Mouse (Mus musculus) heart, embryonic 11.5 days (tissue): ENCODE results near the gene Kcnab2. TPM values are rescaled to one million over a fixed set of nuclear protein-coding genes. Genes with fewer than 3 reads are reported as not detected.

Source experiments
- ATAC-seq: fragments of 200-750 bp; cut with Nextera tagmentation; replicated peaks from 2 replicates; pipeline ENCODE4 v1.8.0; 2017; ENCODE audit warnings: moderate library complexity; ENCODE audit not compliant: insufficient number of reproducible peaks, low FRiP score, low TSS enrichment
- H3K27ac ChIP-seq: fragments of 300-500 bp; sonication (generic); 2 replicates; pipeline ENCODE4 v1.5.1; 2014; ENCODE audit warnings: mild to moderate bottlenecking, low read depth, low read length
- H3K27me3 ChIP-seq: fragments of 300-500 bp; sonication (generic); 2 replicates; pipeline ENCODE4 v1.6.1; 2014; ENCODE audit warnings: mild to moderate bottlenecking, low read length, mixed read lengths; ENCODE audit not compliant: control insufficient read depth, insufficient read depth
- H3K36me3 ChIP-seq: fragments of 300-500 bp; sonication (generic); 2 replicates; pipeline ENCODE4 v1.6.1; 2014; ENCODE audit warnings: mild to moderate bottlenecking, low read length, moderate library complexity, mixed read lengths; ENCODE audit not compliant: control insufficient read depth, insufficient read depth
- H3K4me1 ChIP-seq: fragments of 300-500 bp; sonication (generic); 2 replicates; pipeline ENCODE4 v1.6.1; 2014; ENCODE audit warnings: low read length; ENCODE audit not compliant: control insufficient read depth, insufficient read depth
- H3K4me2 ChIP-seq: fragments of 300-500 bp; sonication (generic); 2 replicates; pipeline ENCODE4 v1.6.1; 2014; ENCODE audit warnings: mild to moderate bottlenecking, moderate library complexity
- H3K4me3 ChIP-seq: fragments of 300-500 bp; sonication (generic); 2 replicates; pipeline ENCODE4 v1.5.1; 2014; ENCODE audit warnings: low read depth, low read length
- H3K9ac ChIP-seq: fragments of 300-500 bp; sonication (generic); 2 replicates; pipeline ENCODE4 v1.6.1; 2014; ENCODE audit warnings: mild to moderate bottlenecking, low read depth, low read length, moderate library complexity
- H3K9me3 ChIP-seq: fragments of 300-500 bp; sonication (generic); replicated peaks from 2 replicates; pipeline ENCODE4 v1.6.1; 2016; ENCODE audit warnings: low read length; ENCODE audit not compliant: control insufficient read depth
- WGBS: fragments of 180-500 bp; shearing (Covaris S2); extraction: QIAGEN DNeasy Blood & Tissue Kit; methylation state at CpG from one replicate; pipeline ENCODE4 v1.1.7; 2014; ENCODE audit not compliant: insufficient replicate concordance; 5-methylcytosine and 5-hydroxymethylcytosine counted together
- polyA plus RNA-seq: library from polyadenylated mRNA; unstranded; fragments of >200 nt; fragmentation: Nextera tagmentation; extraction: Ambion mirVana; gene quantifications from 2 replicates; pipeline ENCODE4 v1.2.1, GENCODE M21; 2014

The Kcnab2 gene
- polyA plus RNA-seq, 1 experiment from 2014 or later, result 3.5 TPM

DNA sequence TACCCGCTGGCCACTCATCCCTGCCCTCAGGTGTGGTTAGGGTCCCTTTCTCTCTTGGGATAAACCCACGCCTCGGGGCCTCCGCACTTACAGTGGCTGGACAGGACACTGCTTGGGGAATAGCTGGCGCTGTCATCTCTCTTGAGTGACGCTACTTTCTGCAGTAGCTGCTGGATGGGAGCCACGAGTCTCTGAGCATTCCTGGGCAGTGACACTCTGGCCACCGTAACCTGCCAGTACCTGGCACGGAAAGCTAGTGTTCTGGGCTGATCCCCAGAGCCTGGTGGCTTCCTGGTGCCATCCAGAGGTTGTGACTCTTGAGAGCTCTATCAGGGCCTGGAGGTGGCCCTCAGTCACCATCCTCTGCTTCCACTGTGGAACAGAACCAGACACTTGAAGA, 14.5 kb downstream of the Kcnab2 start:
- 68% methylated on average over 9 of the region's 9 CpGs for WGBS
- no peak overlapping the region for H3K4me3 ChIP-seq
- peaks cover 12% of the 10 kb centered on the region; the same call in 1 of the 2 replicates for H3K4me1 ChIP-seq
- H3K27ac ChIP-seq, result no peak overlapping the region
- no peak overlapping the region for H3K9ac ChIP-seq
- H3K27me3 ChIP-seq, result no peaks in the 10 kb centered on the region
- no peaks in the 10 kb centered on the region for H3K36me3 ChIP-seq
- no peak overlapping the region for H3K4me2 ChIP-seq
- H3K9me3 ChIP-seq, result no peaks in the 10 kb centered on the region
- ATAC-seq, result no peak

DNA sequence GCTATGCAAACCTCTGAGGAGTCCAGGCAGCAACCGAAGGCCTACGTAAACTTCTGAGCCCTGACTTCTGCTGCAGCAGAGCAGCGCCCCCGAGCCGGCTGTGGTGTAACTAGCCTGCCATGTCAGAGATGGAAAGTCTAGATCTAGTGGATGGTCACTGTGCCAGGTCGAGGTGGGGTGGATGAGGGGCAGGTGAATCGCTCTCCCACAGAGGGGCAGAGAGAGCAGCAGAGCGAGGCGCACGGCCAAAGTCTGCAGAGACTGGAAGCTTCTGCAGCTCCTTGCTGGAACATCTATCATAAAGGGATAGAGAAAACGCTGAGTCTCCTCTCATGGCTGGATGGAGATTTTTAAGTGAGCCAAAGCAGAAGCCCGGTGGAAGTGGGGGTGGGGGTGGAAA, 15.2 kb downstream of the Kcnab2 start:
- Histone ChIP-seq H3K27ac (no peak overlapping the region), H3K9me3 (no peaks in the 10 kb centered on the region), H3K4me3 (no peak overlapping the region), H3K4me2 (no peak overlapping the region), H3K27me3 (no peaks in the 10 kb centered on the region), H3K36me3 (no peaks in the 10 kb centered on the region), H3K9ac (no peak overlapping the region), H3K4me1 (peaks cover 12% of the 10 kb centered on the region; the same call in 1 of the 2 replicates)
- 79% methylated on average over 12 of the region's 12 CpGs for WGBS
- no peak for ATAC-seq

DNA sequence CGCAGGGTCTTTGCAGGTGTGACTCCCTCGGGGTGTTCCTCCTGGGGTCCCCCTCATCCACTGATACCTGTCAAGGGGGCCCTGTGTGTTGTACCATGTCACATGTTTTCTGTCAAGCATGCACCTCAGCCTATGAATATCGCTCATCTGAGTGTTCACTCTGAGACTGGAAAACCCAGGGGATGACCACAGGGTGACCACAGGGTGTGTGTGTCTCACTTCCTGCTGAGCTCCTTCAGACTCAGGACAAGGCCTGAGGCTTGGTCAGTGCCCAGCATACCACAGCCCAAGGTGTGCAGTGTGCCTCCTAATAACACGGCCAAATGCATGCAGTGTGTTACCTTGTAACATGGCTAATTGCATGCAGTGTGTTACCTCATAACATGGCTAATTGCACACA, 20.0 kb downstream of the Kcnab2 start:
- no peak for ATAC-seq
- no peaks in the 10 kb centered on the region for H3K4me1 ChIP-seq
- WGBS, result 78% methylated on average over 4 of the region's 4 CpGs
- H3K4me3 ChIP-seq, result no peak overlapping the region
- H3K27ac ChIP-seq, result no peak overlapping the region
- H3K9me3 ChIP-seq, result no peaks in the 10 kb centered on the region
- H3K4me2 ChIP-seq, result no peak overlapping the region
- no peaks in the 10 kb centered on the region for H3K27me3 ChIP-seq
- H3K36me3 ChIP-seq, result no peaks in the 10 kb centered on the region
- H3K9ac ChIP-seq, result no peak overlapping the region

DNA sequence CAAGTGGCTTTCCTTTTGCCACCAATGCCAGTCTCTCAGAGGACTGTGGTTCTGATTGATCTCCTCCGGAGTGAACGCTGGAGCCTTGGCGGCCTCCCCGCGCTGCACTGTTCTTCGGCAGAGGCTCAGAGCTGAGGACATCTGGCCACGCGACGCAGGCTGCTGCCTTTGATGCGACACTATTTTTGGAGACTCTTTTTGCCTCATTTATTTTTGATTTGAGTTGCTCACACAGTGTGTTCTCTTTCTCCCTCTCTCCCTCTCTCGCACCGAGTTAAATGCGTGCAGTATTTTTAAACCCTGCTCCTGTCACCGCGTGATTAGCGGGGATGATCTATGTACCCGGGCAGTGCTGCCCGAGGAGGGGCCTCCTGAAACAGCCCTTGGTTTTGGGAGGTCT, 21.1 kb downstream of the Kcnab2 start:
- no peak overlapping the region for H3K4me2 ChIP-seq
- no peaks in the 10 kb centered on the region for H3K9me3 ChIP-seq
- no peak overlapping the region for H3K9ac ChIP-seq
- no peak for ATAC-seq
- WGBS, result 62% methylated on average over 18 of the region's 18 CpGs
- H3K36me3 ChIP-seq, result no peaks in the 10 kb centered on the region
- H3K27me3 ChIP-seq, result no peaks in the 10 kb centered on the region
- no peaks in the 10 kb centered on the region for H3K4me1 ChIP-seq
- no peak overlapping the region for H3K4me3 ChIP-seq
- H3K27ac ChIP-seq, result no peak overlapping the region

DNA sequence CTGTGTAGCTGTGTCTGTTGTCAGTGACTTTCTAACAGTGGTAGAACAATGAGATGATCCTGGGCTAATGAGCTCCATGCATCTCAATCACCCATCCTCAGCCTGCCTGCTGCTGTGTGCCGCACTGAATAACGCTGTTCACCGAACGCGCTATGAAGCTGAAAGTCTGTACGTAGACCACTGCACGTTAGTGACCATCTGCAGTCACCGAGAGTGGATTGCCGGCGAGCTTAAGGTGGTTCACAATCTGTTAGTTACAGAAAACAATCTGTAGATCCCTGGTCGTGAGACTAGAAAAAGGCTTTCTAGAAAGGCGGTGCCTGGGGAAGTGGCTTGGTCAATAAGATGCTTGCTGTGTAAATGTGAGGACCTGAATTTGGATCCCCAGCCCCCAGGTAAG, 23.5 kb downstream of the Kcnab2 start:
- no peak overlapping the region for H3K4me2 ChIP-seq
- ATAC-seq, result no peak
- no peaks in the 10 kb centered on the region for H3K4me1 ChIP-seq
- no peak overlapping the region for H3K4me3 ChIP-seq
- H3K36me3 ChIP-seq, result no peaks in the 10 kb centered on the region
- H3K9ac ChIP-seq, result no peak overlapping the region
- no peaks in the 10 kb centered on the region for H3K27me3 ChIP-seq
- no peak overlapping the region for H3K27ac ChIP-seq
- WGBS, result 91% methylated on average over 12 of the region's 12 CpGs
- no peaks in the 10 kb centered on the region for H3K9me3 ChIP-seq

DNA sequence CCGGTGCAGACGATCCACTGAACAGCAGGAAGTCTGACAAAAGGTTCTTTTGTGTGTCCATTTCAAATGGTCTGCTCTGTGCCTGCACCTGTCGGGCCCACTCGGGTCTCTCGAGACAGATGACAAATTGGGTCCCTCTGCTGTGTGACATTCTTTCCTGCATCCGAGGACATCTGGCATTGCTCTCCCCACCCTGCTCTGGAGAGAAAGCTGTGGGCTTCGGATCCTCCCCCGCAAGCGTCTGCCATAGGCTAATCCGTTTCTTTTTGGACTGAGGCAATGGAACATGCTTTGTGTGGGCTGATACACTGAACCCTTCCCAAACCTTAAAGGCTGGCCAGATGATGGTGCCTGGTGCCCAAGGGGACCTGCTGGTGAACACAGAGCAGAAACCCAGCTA, 24.6 kb downstream of the Kcnab2 start:
- H3K9ac ChIP-seq, result no peak overlapping the region
- ATAC-seq, result no peak

DNA sequence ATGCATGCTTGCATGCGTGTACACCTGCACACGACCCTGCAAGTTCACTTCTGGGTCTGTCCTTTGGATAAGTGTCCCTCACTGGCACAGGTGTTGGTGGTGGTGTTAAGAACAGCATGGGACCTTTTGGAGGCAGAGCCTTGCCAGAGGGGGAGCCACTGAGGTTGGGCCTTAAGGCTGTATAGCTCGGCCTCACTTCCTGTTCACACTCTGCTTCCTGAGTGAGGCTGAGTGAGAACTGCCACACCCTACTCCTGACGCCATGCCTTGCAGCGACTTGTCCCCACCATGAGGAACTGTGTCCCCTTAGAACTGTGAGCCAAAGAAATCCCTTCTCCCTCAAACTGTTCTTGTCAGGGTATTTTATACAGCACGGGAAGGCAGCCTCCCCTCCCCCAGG, 26.3 kb downstream of the Kcnab2 start:
- Histone ChIP-seq H3K27me3 (no peaks in the 10 kb centered on the region), H3K4me3 (no peak overlapping the region), H3K9ac (no peak overlapping the region), H3K4me1 (no peaks in the 10 kb centered on the region), H3K4me2 (no peak overlapping the region), H3K36me3 (no peaks in the 10 kb centered on the region), H3K27ac (no peak overlapping the region), H3K9me3 (no peaks in the 10 kb centered on the region)
- 77% methylated on average over 6 of the region's 6 CpGs for WGBS
- ATAC-seq, result no peak

More for the DNA sequence above, 24.6 kb downstream of the Kcnab2 start:
- Histone ChIP-seq H3K4me3 (no peak overlapping the region), H3K27ac (no peak overlapping the region), H3K27me3 (no peaks in the 10 kb centered on the region), H3K4me2 (no peak overlapping the region), H3K9me3 (no peaks in the 10 kb centered on the region), H3K4me1 (no peaks in the 10 kb centered on the region), H3K36me3 (no peaks in the 10 kb centered on the region)
- WGBS, result 66% methylated on average over 10 of the region's 10 CpGs

DNA sequence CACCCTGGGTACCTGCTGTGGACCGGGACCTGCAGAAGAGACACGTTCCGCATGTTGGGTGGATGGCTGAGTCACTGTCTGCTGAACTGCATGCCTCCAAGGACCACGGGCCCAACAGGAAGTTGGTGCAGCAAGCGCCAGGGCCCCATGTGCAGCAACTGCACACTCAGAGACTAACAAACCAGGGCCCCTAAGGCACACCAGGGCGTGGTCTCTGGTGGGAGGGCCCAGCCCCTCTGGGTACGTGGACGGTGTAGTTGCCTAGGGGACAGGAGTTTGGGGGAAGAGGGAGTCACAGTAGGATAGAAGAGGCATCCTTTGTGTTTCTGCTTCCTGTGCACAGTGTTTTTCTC, 29.0 kb downstream of the Kcnab2 start:
- 63% methylated on average over 8 of the region's 8 CpGs for WGBS
- no peaks in the 10 kb centered on the region for H3K9me3 ChIP-seq
- H3K4me1 ChIP-seq, result no peaks in the 10 kb centered on the region
- ATAC-seq, result no peak
- H3K27ac ChIP-seq, result no peak overlapping the region
- H3K4me2 ChIP-seq, result no peak overlapping the region
- no peak overlapping the region for H3K9ac ChIP-seq
- no peaks in the 10 kb centered on the region for H3K36me3 ChIP-seq
- no peak overlapping the region for H3K4me3 ChIP-seq
- no peaks in the 10 kb centered on the region for H3K27me3 ChIP-seq

DNA sequence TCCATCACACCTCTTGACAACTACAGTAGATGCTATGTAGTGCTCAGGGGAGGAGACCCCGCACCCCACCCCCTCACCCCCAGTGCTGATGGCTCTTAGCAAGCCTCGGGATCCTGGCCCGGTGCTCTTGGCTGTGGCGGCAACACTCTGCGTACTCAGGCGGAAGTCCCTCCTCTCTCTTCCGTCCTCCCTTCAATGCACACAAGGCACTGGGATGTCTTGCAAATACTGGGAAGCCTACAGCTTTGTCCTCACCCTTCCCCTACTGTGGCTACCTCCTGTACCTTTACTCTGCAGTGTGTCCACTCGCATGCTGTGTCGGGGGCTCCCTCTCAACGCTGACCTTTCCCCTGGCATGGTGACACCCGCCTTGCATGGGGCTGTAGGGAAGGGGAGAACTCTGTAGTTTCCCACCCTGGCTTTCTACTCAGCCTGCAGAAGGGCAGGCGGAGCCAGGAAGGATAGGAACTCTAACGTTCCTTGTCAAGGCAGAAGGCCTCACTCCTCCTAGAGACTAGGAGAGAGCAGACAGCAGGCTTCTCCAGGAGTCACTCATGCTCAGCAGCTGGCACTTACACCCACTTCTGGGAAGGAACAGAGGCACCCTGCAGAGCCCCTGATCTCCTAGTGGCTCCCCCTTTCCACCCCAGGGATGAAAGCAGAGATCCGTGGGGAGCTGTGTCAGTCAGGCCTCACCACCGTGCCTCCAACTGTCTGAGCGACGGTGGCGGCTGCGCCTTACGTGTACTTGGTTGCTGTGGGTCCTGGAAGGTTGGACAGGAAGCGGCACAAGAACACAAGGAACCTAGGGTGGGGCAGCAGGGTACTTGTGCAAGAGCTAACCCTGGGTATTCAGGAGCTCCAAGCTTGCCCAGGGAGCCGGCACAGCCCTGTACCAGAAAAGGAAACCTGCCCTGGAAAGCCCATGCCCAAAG, 29.7 kb downstream of the Kcnab2 start:
- no peaks in the 10 kb centered on the region for H3K27me3 ChIP-seq
- H3K4me1 ChIP-seq, result no peaks in the 10 kb centered on the region
- no peak overlapping the region for H3K27ac ChIP-seq
- no peak overlapping the region for H3K4me2 ChIP-seq
- H3K9ac ChIP-seq, result no peak overlapping the region
- no peak for ATAC-seq
- H3K9me3 ChIP-seq, result no peaks in the 10 kb centered on the region
- 79% methylated on average over 22 of the region's 22 CpGs for WGBS
- no peak overlapping the region for H3K4me3 ChIP-seq
- H3K36me3 ChIP-seq, result no peaks in the 10 kb centered on the region
